Mouse (Mus musculus) layer of hippocampus, postnatal 14 days (tissue): ENCODE measurements at regions not wholly inside any gene's neighbourhood (a gene's known extent, or its start where the extent isn't known, plus 50 kb on each side); places are given as distances from the start of the nearest gene placed in this dataset.

Experiments used
- DNase-seq, 2 experiments: peaks; one replicate each; pipeline ENCODE4 v3.0.0; 2021 to 2022; ENCODE audit warnings: low spot score in 2 of 2, mixed read lengths in 1 of 2

GRCm38 (mm10) chr3:128723100-128723499 lies 476.6 kb upstream of the Pitx2 start:
- DNase-seq: no peak

- DNase-seq: no peak
Measured at GRCm38 (mm10) chr3:128720276-128720675, 479.4 kb upstream of the Pitx2 start.

GRCm38 (mm10) chr3:128719226-128719625 lies 480.5 kb upstream of the Pitx2 start:
- DNase-seq: no peak

GRCm38 (mm10) chr3:128707270-128707669 lies 492.4 kb upstream of the Pitx2 start:
- no peak for DNase-seq

GRCm38 (mm10) chr3:128668468-128669127 lies 531.1 kb upstream of the Pitx2 start:
- DNase-seq: no peak

GRCm38 (mm10) chr3:128665184-128665583 lies 534.5 kb upstream of the Pitx2 start:
- no peak for DNase-seq

GRCm38 (mm10) chr3:128636960-128637755 lies 562.5 kb upstream of the Pitx2 start:
- DNase-seq: no peak

GRCm38 (mm10) chr3:128627696-128628095 lies 572.0 kb upstream of the Pitx2 start:
- DNase-seq: peak in 1 of 2 experiments; percentile 10

GRCm38 (mm10) chr3:128616675-128617074 lies 583.0 kb upstream of the Pitx2 start:
- DNase-seq: no peak

- DNase-seq: no peak
Measured at GRCm38 (mm10) chr3:128613657-128614056, 586.0 kb upstream of the Pitx2 start.

GRCm38 (mm10) chr3:128610731-128611130 lies 588.9 kb upstream of the Pitx2 start:
- no peak for DNase-seq

- DNase-seq: no peak
Measured at GRCm38 (mm10) chr3:128608694-128609093, 591.0 kb upstream of the Pitx2 start.

GRCm38 (mm10) chr3:128575339-128576129 lies 624.1 kb upstream of the Pitx2 start:
- no peak for DNase-seq

GRCm38 (mm10) chr3:128570551-128570950 lies 629.1 kb upstream of the Pitx2 start:
- DNase-seq: no peak

GRCm38 (mm10) chr3:128565386-128565785 lies 634.3 kb upstream of the Pitx2 start:
- DNase-seq: no peak

- DNase-seq: peak; percentile 77 to 83
Measured at GRCm38 (mm10) chr3:128546416-128547327, 650.5 kb upstream of the Fam241a start.

- no peak for DNase-seq
Measured at GRCm38 (mm10) chr3:128525427-128525826, 629.3 kb upstream of the Fam241a start.

GRCm38 (mm10) chr3:128520671-128521103 lies 624.6 kb upstream of the Fam241a start:
- peak; percentile 68 to 69 for DNase-seq

- peak; percentile 51 to 54 for DNase-seq
Measured at GRCm38 (mm10) chr3:128519913-128520316, 623.8 kb upstream of the Fam241a start.

GRCm38 (mm10) chr3:128518806-128519205 lies 622.7 kb upstream of the Fam241a start:
- peak; percentile 15 to 57 for DNase-seq

GRCm38 (mm10) chr3:128471111-128471510 lies 575.0 kb upstream of the Fam241a start:
- DNase-seq: no peak
